Mouse (Mus musculus) adrenal gland, adult 18-20 months (tissue): ENCODE data around the gene Coq4. TPM values are rescaled to one million over a fixed set of nuclear protein-coding genes. Genes with fewer than 3 reads are reported as not detected.

Experiments used
- DNase-seq, 2 experiments: peaks; one replicate each; pipeline ENCODE4 v3.0.0; 2021 to 2022; ENCODE audit warnings: low spot score in 2 of 2
- microRNA-seq, 2 experiments: library from miRNA; unstranded; fragments of <30 nt; microRNA quantifications; one replicate each; pipeline ENCODE4 v1.2.0; 2021; ENCODE audit warnings: borderline number of aligned reads in 2 of 2
- total RNA-seq, 2 experiments: library from RNA; stranded (reverse); gene quantifications; 1 replicate in 1 of 2; 2 replicates in 1 of 2; pipeline ENCODE4 v1.2.3; 2021

Gene Coq4
- total RNA-seq, 2 experiments from 2014 or later, result 21.0 to 23.4 TPM

DNA sequence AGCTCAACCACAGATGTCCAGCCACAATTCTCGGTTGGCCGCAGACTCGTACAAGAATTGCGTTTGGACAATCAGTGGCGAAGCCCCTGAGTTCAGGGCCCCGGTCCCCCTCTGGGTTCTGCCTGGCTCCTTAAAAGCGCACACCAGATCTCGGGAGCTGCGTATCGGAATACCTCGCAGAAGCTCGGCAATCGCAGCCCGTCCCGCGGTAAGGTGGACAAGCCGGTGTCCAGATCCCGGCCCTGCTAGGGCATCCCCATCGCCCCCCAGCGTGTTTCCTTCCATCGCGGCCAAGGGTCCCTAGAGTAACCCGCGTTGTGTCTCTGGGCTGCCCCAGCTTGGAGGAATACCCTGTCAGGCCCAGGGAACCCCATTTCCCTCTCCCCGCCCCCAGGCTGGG, 58.3 kb downstream of the Coq4 start:
- DNase-seq, result no peak

GRCm38 (mm10) chr2:29846061-29846853, 59.0 kb downstream of the Coq4 start:
- no peak for DNase-seq

DNA sequence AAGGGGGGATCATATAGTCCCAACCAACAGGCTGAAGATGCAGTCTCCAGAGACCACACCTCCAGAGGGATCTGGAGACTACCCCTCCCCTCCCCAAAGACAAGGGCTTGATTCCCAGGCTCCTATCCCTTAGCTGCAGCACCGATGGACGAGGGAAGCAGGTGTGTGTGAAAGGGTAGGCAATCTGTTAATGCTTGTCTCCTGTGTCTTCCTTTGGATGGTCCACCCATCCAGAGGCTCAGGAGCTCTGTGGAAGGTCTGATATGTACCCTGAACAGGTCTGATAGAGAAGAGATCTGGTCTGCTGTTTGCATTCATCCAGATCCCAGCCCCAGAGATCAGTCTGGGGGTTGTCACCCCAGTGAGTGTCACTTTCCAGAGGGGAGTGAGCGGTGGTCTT, 59.6 kb downstream of the Coq4 start:
- no peak for DNase-seq

Small RNA genes lying within 50 kb of the gene (microRNA-seq; reads per million reads assigned to microRNA genes)
- gene Mir219a-2, result 0 reads per million in 2 experiments
- 0 reads per million in 2 experiments for gene Mir219b

Other genes with a start within 250 kb of the Coq4 start
- 10 to 100 TPM; 46.8 to 51.6 TPM for gene Rapgef1, start 167.8 kb upstream of the Coq4 start, total RNA-seq
- not detected for gene Gm13420, start 35.8 kb upstream of the Coq4 start, total RNA-seq
- not detected for gene Gm13547, start 28.2 kb upstream of the Coq4 start, total RNA-seq
- 10 to 100 TPM; 31.1 to 31.4 TPM for gene Trub2, start 1.0 kb downstream of the Coq4 start, total RNA-seq
- gene Slc27a4, start 15.1 kb downstream of the Coq4 start, total RNA-seq, result 10 to 100 TPM; 27.4 to 40.6 TPM
- 10 to 100 TPM; 36.2 to 43.9 TPM for gene Urm1, start 32.6 kb downstream of the Coq4 start, total RNA-seq
- 10 to 100 TPM in 1 of 2 experiments, 1 to 10 TPM in 1; 8.4 to 11.7 TPM for gene Cercam, start 81.7 kb downstream of the Coq4 start, total RNA-seq
- 10 to 100 TPM; 28.2 to 36.4 TPM for gene Odf2, start 101.7 kb downstream of the Coq4 start, total RNA-seq
- 10 to 100 TPM; 28.1 to 30.8 TPM for gene Gle1, start 147.9 kb downstream of the Coq4 start, total RNA-seq
- 100 to 1,000 TPM; 191 to 224 TPM for gene Sptan1, start 178.1 kb downstream of the Coq4 start, total RNA-seq